Mouse (Mus musculus): ENCODE results near the gene Trmt61a. TPM values are rescaled to one million over a fixed set of nuclear protein-coding genes. Genes with fewer than 3 reads are reported as not detected.

Gene Trmt61a
- polyA plus RNA-seq, 1 experiment from 2014 or later: 5.8 TPM

DNA sequence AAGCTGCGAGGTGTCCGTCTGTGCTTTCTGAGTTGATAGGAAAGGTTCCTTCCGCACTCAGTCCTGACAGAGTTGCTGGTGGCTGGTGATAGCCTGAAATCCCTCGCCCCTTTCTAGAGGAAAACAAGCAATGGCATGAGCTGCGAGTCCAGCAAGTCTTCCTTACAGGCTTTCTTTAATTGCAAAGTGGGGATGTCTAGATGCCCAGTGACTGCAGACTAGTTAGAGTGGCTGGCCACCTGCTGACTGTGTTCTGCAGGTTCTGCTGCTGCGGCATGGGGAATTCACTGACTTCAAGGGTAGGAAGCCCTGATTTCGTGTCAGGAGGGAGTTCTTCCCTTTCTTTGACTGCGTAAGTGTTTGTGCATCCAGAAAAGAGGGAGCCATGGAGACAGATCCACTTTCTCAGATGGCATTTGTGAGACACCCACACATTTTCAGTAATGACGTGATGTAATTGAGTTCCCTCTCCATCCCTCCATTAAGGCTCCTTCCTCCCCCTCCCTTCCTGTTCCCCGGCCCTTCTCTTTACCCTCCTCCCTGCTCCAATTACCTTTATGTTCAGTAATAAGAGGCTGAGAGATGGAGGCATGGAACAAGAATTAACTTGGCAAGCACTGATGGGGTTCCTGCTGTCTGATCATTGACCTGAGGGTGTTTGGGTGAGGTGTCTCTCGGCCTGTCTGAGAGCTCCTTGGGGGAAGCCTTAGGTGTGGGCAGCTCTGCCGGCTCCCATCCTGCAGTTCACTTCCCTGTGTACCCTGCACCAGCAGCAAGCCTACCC is 47.6 kb downstream of the Trmt61a start:
- Histone ChIP-seq H3K27ac (ENCODE audit: low read depth, low read length) (peak overlapping the region; percentile 49; the same call in 1 of the 2 replicates), H3K9me3 (replicated peaks; ENCODE audit: control insufficient read depth, low read length) (no peaks in the 10 kb centered on the region), H3K36me3 (ENCODE audit: control insufficient read depth, insufficient read depth, low read length) (peaks cover 26% of the 10 kb centered on the region; the same call in 1 of the 2 replicates), H3K27me3 (replicated peaks; ENCODE audit: control insufficient read depth, insufficient read depth, low read length) (no peaks in the 10 kb centered on the region), H3K4me2 (ENCODE audit: low read length) (no peak overlapping the region), H3K4me1 (ENCODE audit: control insufficient read depth, insufficient read depth, low read length) (no peaks in the 10 kb centered on the region), H3K9ac (ENCODE audit: low read length) (no peak overlapping the region), H3K4me3 (ENCODE audit: low read depth, low read length) (no peak overlapping the region)
- no peak for ATAC-seq
- no peak for DNase-seq (ENCODE audit: low spot score)
- WGBS: 64% methylated on average over 12 of the region's 12 CpGs

DNA sequence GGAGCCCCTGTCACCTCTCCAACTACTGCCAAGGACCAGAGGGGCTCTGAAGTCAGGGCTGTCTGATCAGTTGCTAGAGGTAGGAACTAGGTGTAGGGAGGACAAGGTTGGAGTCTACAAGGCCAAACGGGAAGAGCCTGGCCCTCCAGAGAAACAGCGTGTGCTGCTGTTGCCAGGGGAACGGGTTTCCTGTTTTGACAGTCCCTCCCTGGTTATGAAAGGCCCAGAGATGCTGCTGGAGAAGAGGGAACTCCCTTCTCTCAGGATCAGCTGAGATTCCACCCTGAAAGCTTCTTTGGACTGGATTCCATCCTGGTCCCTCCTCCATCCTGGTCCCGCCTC is 48.2 kb downstream of the Trmt61a start:
- no peak overlapping the region for H3K9ac ChIP-seq (ENCODE audit: low read length)
- ATAC-seq (no peak), DNase-seq (ENCODE audit: low spot score) (no peak)
- H3K4me1 ChIP-seq (ENCODE audit: control insufficient read depth, insufficient read depth, low read length): no peaks in the 10 kb centered on the region
- H3K9me3 ChIP-seq (replicated peaks; ENCODE audit: control insufficient read depth, low read length): no peaks in the 10 kb centered on the region
- peak overlapping the region; percentile 49; the same call in 1 of the 2 replicates for H3K27ac ChIP-seq (ENCODE audit: low read depth, low read length)
- no peaks in the 10 kb centered on the region for H3K27me3 ChIP-seq (replicated peaks; ENCODE audit: control insufficient read depth, insufficient read depth, low read length)
- H3K4me2 ChIP-seq (ENCODE audit: low read length): no peak overlapping the region
- H3K4me3 ChIP-seq (ENCODE audit: low read depth, low read length): no peak overlapping the region
- peaks cover 26% of the 10 kb centered on the region; the same call in 1 of the 2 replicates for H3K36me3 ChIP-seq (ENCODE audit: control insufficient read depth, insufficient read depth, low read length)
- 68% methylated on average over 4 of the region's 4 CpGs for WGBS

GRCm38 (mm10) chr12:111727956-111728355 is 50.1 kb downstream of the Trmt61a start:
- H3K27ac ChIP-seq (ENCODE audit: low read depth, low read length): no peak overlapping the region
- no peaks in the 10 kb centered on the region for H3K27me3 ChIP-seq (replicated peaks; ENCODE audit: control insufficient read depth, insufficient read depth, low read length)
- H3K9me3 ChIP-seq (replicated peaks; ENCODE audit: control insufficient read depth, low read length): no peaks in the 10 kb centered on the region
- WGBS: 90% methylated on average over 1 of the region's 1 CpGs
- H3K9ac ChIP-seq (ENCODE audit: low read length): no peak overlapping the region
- no peak for DNase-seq (ENCODE audit: low spot score)
- no peaks in the 10 kb centered on the region for H3K4me1 ChIP-seq (ENCODE audit: control insufficient read depth, insufficient read depth, low read length)
- H3K36me3 ChIP-seq (ENCODE audit: control insufficient read depth, insufficient read depth, low read length): peaks cover 32% of the 10 kb centered on the region; the same call in 1 of the 2 replicates
- no peak overlapping the region for H3K4me3 ChIP-seq (ENCODE audit: low read depth, low read length)
- no peak overlapping the region for H3K4me2 ChIP-seq (ENCODE audit: low read length)
- ATAC-seq: no peak

DNA sequence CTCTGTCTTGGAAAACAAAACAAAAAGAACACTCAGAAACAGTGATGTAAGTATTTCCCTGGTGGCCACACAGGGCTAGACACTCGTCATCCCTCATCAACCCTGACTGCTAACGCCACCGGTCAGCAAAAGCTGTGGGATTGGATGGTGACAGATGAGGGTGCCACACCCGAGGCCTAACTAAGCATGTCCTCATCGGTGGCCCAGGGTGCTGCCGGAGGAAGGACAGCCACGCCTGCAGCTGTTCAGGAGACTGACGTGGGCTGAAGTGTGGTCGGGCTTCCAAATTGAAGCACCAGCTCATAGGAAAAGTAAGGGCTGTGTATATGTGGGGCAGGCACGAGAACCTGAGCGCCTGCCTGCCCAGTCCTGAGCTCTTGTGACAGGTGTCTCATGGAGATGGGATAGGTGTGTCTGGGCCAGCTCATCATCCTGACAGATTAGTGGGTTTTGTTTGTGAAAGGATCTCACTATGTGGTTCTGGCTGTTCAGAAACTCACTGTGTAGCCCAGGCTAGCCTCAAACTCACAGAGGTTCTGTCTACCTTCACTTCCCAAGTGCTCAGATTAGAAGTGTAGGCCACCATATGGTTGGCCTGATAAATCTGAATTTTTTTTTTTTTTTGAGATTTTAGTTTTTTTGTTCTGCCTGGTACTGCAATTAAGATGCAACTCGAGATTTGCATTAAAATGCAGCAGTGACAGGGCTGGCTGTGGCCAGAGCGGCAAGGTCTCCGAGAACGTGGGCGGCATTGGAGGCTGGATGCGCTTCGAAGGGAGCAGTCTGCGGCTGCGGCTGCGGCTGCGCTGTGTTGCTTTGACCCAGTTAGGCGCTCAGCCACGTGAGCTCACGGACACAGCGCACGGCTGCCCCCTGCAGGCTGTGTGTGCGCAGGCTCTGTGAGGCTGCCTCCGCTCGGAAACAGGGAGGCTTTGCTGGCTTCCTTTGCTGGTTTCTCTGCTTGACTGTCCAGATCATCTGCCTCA is 54.2 kb downstream of the Trmt61a start:
- Histone ChIP-seq H3K27me3 (replicated peaks; ENCODE audit: control insufficient read depth, insufficient read depth, low read length) (no peaks in the 10 kb centered on the region), H3K4me2 (ENCODE audit: low read length) (peak overlapping the region; percentile 42), H3K4me3 (ENCODE audit: low read depth, low read length) (no peak overlapping the region; the same call in 1 of the 2 replicates), H3K9me3 (replicated peaks; ENCODE audit: control insufficient read depth, low read length) (no peaks in the 10 kb centered on the region), H3K4me1 (ENCODE audit: control insufficient read depth, insufficient read depth, low read length) (no peaks in the 10 kb centered on the region), H3K27ac (ENCODE audit: low read depth, low read length) (no peak overlapping the region), H3K9ac (ENCODE audit: low read length) (peak overlapping the region; percentile 32; the same call in 1 of the 2 replicates), H3K36me3 (ENCODE audit: control insufficient read depth, insufficient read depth, low read length) (peaks cover 16% of the 10 kb centered on the region)
- DNase-seq (ENCODE audit: low spot score): peak; percentile 95
- peak; percentile 96 for ATAC-seq
- WGBS: 33% methylated on average over 30 of the region's 30 CpGs

GRCm38 (mm10) chr12:111732921-111733320 is 55.0 kb downstream of the Trmt61a start:
- Histone ChIP-seq H3K27ac (ENCODE audit: low read depth, low read length) (no peak overlapping the region), H3K9me3 (replicated peaks; ENCODE audit: control insufficient read depth, low read length) (no peaks in the 10 kb centered on the region), H3K4me2 (ENCODE audit: low read length) (no peak overlapping the region), H3K36me3 (ENCODE audit: control insufficient read depth, insufficient read depth, low read length) (peaks cover 16% of the 10 kb centered on the region), H3K27me3 (replicated peaks; ENCODE audit: control insufficient read depth, insufficient read depth, low read length) (no peaks in the 10 kb centered on the region), H3K9ac (ENCODE audit: low read length) (no peak overlapping the region), H3K4me1 (ENCODE audit: control insufficient read depth, insufficient read depth, low read length) (no peaks in the 10 kb centered on the region), H3K4me3 (ENCODE audit: low read depth, low read length) (no peak overlapping the region)
- WGBS: 64% methylated on average over 5 of the region's 5 CpGs
- ATAC-seq (no peak), DNase-seq (ENCODE audit: low spot score) (no peak)

Other genes starting within 250 kb of the Trmt61a start
- 0.28 and 1.1 TPM in 2 replicates for gene Tnfaip2, start 235.6 kb upstream of the Trmt61a start, polyA plus RNA-seq (2014; fragmentation: Nextera tagmentation; extraction: Ambion mirVana)
- gene Gm266, start 192.3 kb upstream of the Trmt61a start, polyA plus RNA-seq (2014; fragmentation: Nextera tagmentation; extraction: Ambion mirVana): 0.84 and 0.99 TPM in 2 replicates
- gene Eif5, start 140.1 kb upstream of the Trmt61a start, polyA plus RNA-seq (2014; fragmentation: Nextera tagmentation; extraction: Ambion mirVana): 452 and 491 TPM in 2 replicates
- 56.3 and 58.4 TPM in 2 replicates for gene Mark3, start 103.6 kb upstream of the Trmt61a start, polyA plus RNA-seq (2014; fragmentation: Nextera tagmentation; extraction: Ambion mirVana)
- gene Ckb, start 5.8 kb upstream of the Trmt61a start, polyA plus RNA-seq (2014; fragmentation: Nextera tagmentation; extraction: Ambion mirVana): 1,532 and 1,552 TPM in 2 replicates
- 60.4 and 65.8 TPM in 2 replicates for gene Bag5, start 35.2 kb downstream of the Trmt61a start, polyA plus RNA-seq (2014; fragmentation: Nextera tagmentation; extraction: Ambion mirVana)
- 47.1 and 50.8 TPM in 2 replicates for gene Apopt1, start 35.2 kb downstream of the Trmt61a start, polyA plus RNA-seq (2014; fragmentation: Nextera tagmentation; extraction: Ambion mirVana)
- gene Klc1, start 80.7 kb downstream of the Trmt61a start, polyA plus RNA-seq (2014; fragmentation: Nextera tagmentation; extraction: Ambion mirVana): 391 and 464 TPM in 2 replicates
- 3.0 and 3.7 TPM in 2 replicates for gene Xrcc3, start 135.8 kb downstream of the Trmt61a start, polyA plus RNA-seq (2014; fragmentation: Nextera tagmentation; extraction: Ambion mirVana)
- gene Zfyve21, start 136.1 kb downstream of the Trmt61a start, polyA plus RNA-seq (2014; fragmentation: Nextera tagmentation; extraction: Ambion mirVana): 43.0 and 45.0 TPM in 2 replicates
- 12.5 and 20.1 TPM in 2 replicates for gene Ppp1r13b, start 230.0 kb downstream of the Trmt61a start, polyA plus RNA-seq (2014; fragmentation: Nextera tagmentation; extraction: Ambion mirVana)